Mouse (Mus musculus): Measurements from ENCODE around the gene Gm45234. TPM values are rescaled to one million over a fixed set of nuclear protein-coding genes. Genes with fewer than 3 reads are reported as not detected.

The Gm45234 gene
- polyA plus RNA-seq, 1 experiment from 2014 or later = not detected

DNA sequence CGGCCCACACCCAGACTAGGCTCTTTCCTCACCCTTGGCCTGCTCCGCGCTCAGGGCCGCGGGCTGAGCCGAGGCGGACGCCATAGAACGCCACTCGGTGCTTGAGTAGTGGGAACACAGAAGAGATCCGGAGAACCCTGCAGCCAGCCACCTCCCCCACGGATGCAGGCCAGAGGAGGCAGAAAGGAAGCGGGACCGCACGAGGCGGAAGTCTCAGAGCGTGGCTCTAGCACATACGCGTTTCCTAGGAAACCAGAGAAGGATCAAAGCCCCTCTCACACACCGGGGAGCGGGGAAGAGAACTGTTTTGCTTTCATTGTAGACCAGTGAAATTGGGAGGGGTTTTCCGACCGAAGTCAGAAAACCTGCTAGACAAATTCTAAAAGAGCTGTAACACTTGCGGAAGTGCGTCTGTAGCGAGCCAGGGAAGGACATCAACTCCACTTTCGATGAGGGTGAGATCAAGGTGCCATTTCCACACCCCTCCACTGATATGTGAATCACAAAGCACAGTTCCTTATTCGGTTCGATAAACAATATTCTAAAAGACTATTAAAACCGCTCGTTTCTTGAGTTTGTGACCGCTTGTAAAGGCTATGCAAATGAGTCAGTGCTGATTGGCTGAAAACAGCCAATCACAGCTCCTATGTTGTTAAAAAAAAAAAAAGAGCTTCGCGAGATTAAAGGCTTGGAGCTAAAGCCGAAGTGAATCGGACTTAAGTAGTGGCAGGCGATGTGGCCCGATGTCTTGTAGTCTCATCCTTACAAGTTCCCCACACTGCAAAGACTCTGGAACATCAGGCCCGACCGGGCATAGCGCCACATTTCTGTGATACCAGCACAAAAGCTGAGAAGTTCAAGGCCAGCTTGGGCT is 14.7 kb downstream of the Gm45234 start, which contains the start of gene Grcc10:
Grcc10 (minus strand) TSS at position 487 of the 874 bp plus-strand sequence.
- WGBS = under 1% methylated on average over 41 of the region's 41 CpGs

DNA sequence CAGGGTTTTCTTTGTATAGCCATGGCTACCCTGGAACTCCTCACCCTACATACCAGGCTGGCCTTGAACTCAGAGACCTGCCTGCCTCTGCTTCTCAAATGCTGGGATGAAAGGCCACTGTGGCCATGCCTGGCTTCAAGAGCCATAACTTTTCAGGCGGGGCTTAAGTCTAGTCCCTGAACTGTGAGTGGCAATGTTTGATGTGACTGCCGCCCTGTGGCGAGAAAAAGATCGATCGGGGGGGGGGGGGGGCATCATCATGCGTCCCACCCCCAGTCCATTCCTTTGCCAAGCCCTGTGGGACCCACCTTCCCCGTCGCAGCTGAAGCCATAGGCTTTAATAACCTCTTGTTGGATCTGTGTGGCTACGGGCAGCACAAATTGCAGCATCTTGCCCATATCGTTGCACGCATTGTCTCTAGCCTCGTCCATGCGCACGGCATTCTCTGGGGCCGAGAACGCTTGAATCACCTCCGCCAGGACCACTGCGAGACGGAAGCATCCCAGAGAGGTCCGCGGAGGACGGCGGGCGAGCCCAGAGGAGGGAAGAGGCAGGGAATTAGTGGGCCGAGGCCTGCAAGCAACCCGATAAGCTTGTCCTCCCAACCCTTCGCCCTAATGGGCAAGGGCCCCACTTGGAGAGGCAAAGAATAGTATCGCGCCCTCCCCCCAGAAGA is 15.5 kb downstream of the Gm45234 start:
- under 1% methylated on average over 29 of the region's 29 CpGs for WGBS
- peak overlapping the region; percentile 67 for H3K4me3 ChIP-seq (ENCODE audit: low read depth, low read length)
- peak overlapping the region; percentile 87 for H3K4me2 ChIP-seq
- peak overlapping the region; percentile 83 for H3K9ac ChIP-seq
- H3K9me3 ChIP-seq (ENCODE audit: low read depth, low read length) = no peaks in the 10 kb centered on the region
- peaks cover 11% of the 10 kb centered on the region; the same call in 1 of the 2 replicates for H3K4me1 ChIP-seq (ENCODE audit: insufficient read depth)
- peak overlapping the region; percentile 100 for H3K27ac ChIP-seq (ENCODE audit: low read depth)
- TF ChIP-seq CTCF (IDR thresholded peaks at IDR 0.05; ENCODE audit: low read depth) = peak; percentile 66
- H3K36me3 ChIP-seq (ENCODE audit: insufficient read depth) = peaks cover 28% of the 10 kb centered on the region
- H3K27me3 ChIP-seq (ENCODE audit: insufficient read depth, low read length) = no peaks in the 10 kb centered on the region
- ATAC-seq (ENCODE audit: insufficient read depth) (peak; percentile 1), DNase-seq (peak; percentile 77)

More for the DNA sequence above, 14.7 kb downstream of the Gm45234 start, which contains the start of gene Grcc10:
- H3K36me3 ChIP-seq (ENCODE audit: insufficient read depth) = peaks cover 30% of the 10 kb centered on the region
- H3K9ac ChIP-seq = peak within 1 kb of the TSS; percentile 83
- peak within 1 kb of the TSS; percentile 87 for H3K4me2 ChIP-seq
- peak within 1 kb of the TSS; percentile 67 for H3K4me3 ChIP-seq (ENCODE audit: low read depth, low read length)
- no peak for TF ChIP-seq CTCF (IDR thresholded peaks at IDR 0.05; ENCODE audit: low read depth)
- H3K27ac ChIP-seq (ENCODE audit: low read depth) = peak within 1 kb of the TSS; percentile 100
- ATAC-seq (ENCODE audit: insufficient read depth) = peak; percentile 85
- H3K27me3 ChIP-seq (ENCODE audit: insufficient read depth, low read length) = no peaks in the 10 kb centered on the region
- H3K4me1 ChIP-seq (ENCODE audit: insufficient read depth) = peaks cover 12% of the 10 kb centered on the region; the same call in 1 of the 2 replicates
- peak; percentile 97 for DNase-seq
- no peaks in the 10 kb centered on the region for H3K9me3 ChIP-seq (ENCODE audit: low read depth, low read length)

DNA sequence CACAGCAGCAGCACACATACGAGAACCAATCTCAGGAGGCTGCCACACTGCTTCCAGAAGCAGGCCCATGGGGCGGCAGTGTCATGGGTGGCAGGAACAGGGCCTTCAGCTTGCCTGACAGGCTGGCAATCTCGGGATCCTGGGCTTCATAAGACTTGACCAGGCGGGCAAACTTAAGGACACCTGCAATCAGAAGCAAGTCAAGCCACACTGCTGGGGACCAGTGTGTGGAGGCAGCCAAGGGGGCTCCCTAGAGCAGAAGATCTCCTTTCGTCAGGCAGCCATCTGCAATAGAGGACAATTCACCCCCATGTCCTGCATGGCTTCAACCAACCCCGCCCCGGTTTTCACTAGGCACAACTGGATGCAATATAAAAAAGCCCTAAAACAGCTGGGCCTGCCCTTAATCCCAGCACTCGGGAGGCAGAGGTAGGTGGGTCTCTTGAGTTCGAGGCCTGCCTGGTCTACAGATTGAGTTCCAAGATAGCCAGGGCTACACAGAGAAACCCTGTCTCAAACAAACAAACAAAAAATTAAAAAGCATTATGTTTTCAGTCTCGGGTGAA is 16.5 kb downstream of the Gm45234 start:
- Histone ChIP-seq H3K4me3 (ENCODE audit: low read depth, low read length) (no peak overlapping the region), H3K27me3 (ENCODE audit: insufficient read depth, low read length) (no peaks in the 10 kb centered on the region), H3K27ac (ENCODE audit: low read depth) (peak overlapping the region; percentile 100), H3K36me3 (ENCODE audit: insufficient read depth) (peaks cover 17% of the 10 kb centered on the region), H3K9ac (no peak overlapping the region), H3K9me3 (ENCODE audit: low read depth, low read length) (no peaks in the 10 kb centered on the region), H3K4me1 (ENCODE audit: insufficient read depth) (peaks cover 11% of the 10 kb centered on the region; the same call in 1 of the 2 replicates), H3K4me2 (peak overlapping the region; percentile 87)
- DNase-seq = no peak
- 80% methylated on average over 10 of the region's 10 CpGs for WGBS
- no peak for ATAC-seq (ENCODE audit: insufficient read depth)
- TF ChIP-seq CTCF (IDR thresholded peaks at IDR 0.05; ENCODE audit: low read depth) = no peak

DNA sequence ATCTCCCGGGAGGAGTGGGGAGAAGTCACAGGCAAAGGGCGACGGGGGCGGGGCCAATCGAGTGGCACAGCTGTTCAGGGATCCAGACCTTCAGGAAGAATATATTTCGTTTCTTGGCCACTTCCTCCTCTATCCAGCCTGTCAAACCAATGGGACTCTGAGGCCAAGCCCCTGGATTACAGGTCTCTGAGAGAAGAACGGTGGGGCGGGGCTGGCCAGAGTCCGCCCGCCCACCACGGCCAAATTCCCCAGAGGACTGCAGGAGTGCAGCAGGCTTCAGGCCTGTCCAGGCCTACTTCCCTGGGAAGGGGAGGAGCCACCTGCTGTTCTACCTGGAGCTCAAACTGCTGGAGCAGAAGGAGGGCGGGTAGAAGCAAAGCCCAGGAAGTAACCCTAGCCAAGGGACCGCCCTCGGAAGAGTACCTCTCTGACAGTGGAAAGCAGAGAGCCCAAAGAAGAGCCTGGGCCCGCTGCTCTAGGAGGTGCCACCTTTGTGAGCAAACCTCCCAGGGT is 17.3 kb downstream of the Gm45234 start, which contains the start of gene Ptpn6:
Ptpn6 (minus strand) TSS at position 204 of the 513 bp plus-strand sequence.
- H3K4me3 ChIP-seq (ENCODE audit: low read depth, low read length) = no peak within 1 kb of the TSS
- ATAC-seq (ENCODE audit: insufficient read depth) (peak; percentile 25), DNase-seq (peak; percentile 73)
- no peak within 1 kb of the TSS for H3K9ac ChIP-seq
- peak within 1 kb of the TSS; percentile 87 for H3K4me2 ChIP-seq
- peaks cover 10% of the 10 kb centered on the region for H3K36me3 ChIP-seq (ENCODE audit: insufficient read depth)
- H3K9me3 ChIP-seq (ENCODE audit: low read depth, low read length) = no peaks in the 10 kb centered on the region
- H3K27ac ChIP-seq (ENCODE audit: low read depth) = peak within 1 kb of the TSS; percentile 100; the same call in 1 of the 2 replicates
- 25% methylated on average over 15 of the region's 15 CpGs for WGBS
- peaks cover 11% of the 10 kb centered on the region; the same call in 1 of the 2 replicates for H3K4me1 ChIP-seq (ENCODE audit: insufficient read depth)
- no peak for TF ChIP-seq CTCF (IDR thresholded peaks at IDR 0.05; ENCODE audit: low read depth)
- no peaks in the 10 kb centered on the region for H3K27me3 ChIP-seq (ENCODE audit: insufficient read depth, low read length)

DNA sequence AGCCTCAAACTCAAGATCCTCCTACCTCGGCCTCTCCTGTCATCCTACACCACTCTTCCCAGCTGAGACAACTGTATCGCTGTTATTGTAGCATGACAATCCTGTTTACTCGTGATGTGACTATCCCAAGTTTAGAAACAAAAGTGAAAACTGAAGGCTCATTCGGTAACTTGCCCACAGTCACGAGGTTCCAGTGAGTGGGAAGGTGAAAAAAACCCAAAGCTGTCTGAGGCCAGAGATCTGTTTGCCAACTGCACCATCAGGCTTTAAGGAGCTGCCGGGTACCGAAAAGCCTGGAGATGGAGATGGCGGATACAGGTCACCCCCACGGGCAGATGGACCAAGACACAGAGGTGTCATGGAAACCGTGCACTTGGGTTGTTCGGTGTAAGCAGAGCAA is 18.8 kb downstream of the Gm45234 start:
- 77% methylated on average over 11 of the region's 11 CpGs for WGBS
- Histone ChIP-seq H3K4me3 (ENCODE audit: low read depth, low read length) (no peak overlapping the region), H3K27me3 (ENCODE audit: insufficient read depth, low read length) (no peaks in the 10 kb centered on the region), H3K9ac (no peak overlapping the region), H3K9me3 (ENCODE audit: low read depth, low read length) (no peaks in the 10 kb centered on the region), H3K27ac (ENCODE audit: low read depth) (no peak overlapping the region), H3K4me2 (no peak overlapping the region), H3K36me3 (ENCODE audit: insufficient read depth) (no peaks in the 10 kb centered on the region), H3K4me1 (ENCODE audit: insufficient read depth) (peaks cover 11% of the 10 kb centered on the region; the same call in 1 of the 2 replicates)
- DNase-seq (no peak), ATAC-seq (ENCODE audit: insufficient read depth) (no peak)
- TF ChIP-seq CTCF (IDR thresholded peaks at IDR 0.05; ENCODE audit: low read depth) = no peak

DNA sequence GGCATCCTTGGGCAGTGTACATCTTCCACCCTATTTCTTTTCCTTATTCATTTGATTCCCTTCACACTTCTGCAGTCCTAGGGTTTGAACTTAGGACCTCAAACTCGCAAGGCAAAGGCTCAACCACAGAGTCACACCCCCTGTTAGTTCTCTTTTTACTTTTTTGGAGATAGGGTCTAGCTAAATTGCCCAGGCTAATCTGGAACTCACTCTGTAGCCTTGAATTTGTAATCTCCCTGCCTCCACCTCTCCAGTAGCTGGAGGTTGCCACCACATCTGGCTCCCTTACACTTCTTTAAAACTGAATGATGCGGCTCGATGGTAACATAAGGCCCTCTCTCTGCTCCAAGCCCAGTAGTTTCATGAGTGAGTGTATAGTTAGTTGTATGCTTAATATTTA is 21.4 kb downstream of the Gm45234 start:
- Histone ChIP-seq H3K36me3 (ENCODE audit: insufficient read depth) (no peaks in the 10 kb centered on the region), H3K9ac (no peak overlapping the region), H3K4me3 (ENCODE audit: low read depth, low read length) (no peak overlapping the region), H3K27me3 (ENCODE audit: insufficient read depth, low read length) (no peaks in the 10 kb centered on the region), H3K4me2 (no peak overlapping the region), H3K9me3 (ENCODE audit: low read depth, low read length) (no peaks in the 10 kb centered on the region), H3K27ac (ENCODE audit: low read depth) (no peak overlapping the region), H3K4me1 (ENCODE audit: insufficient read depth) (no peaks in the 10 kb centered on the region)
- no peak for TF ChIP-seq CTCF (IDR thresholded peaks at IDR 0.05; ENCODE audit: low read depth)
- WGBS = 83% methylated on average over 3 of the region's 3 CpGs
- ATAC-seq (ENCODE audit: insufficient read depth) (no peak), DNase-seq (no peak)

All from lung, embryonic 14.5 days (tissue).